Mouse (Mus musculus) spleen, adult 2 months (tissue): ENCODE results near the gene Smagp. TPM values are rescaled to one million over a fixed set of nuclear protein-coding genes. Genes with fewer than 3 reads are reported as not detected.
"Not testable (repeated sequence)": the region's sequence is repeated elsewhere in the genome, so short reads cannot be mapped to it uniquely, and the experiment has no call there.

ENCODE experiments used
- DNase-seq, 2 experiments: peaks; one replicate each; pipeline versions ENCODE4 v3.0.0 to v3.0.0-alpha.2; 2012 to 2021; ENCODE audit warnings: low spot score in 2 of 2, low read depth in 1 of 2
- H3K27ac ChIP-seq: fragments of 200-500 bp; 2 replicates; pipeline ENCODE4 v1.5.1; 2012; ENCODE audit warnings: low read length, inconsistent platforms; ENCODE audit not compliant: insufficient read depth
- H3K27me3 ChIP-seq: fragments of 200-500 bp; 2 replicates; pipeline ENCODE4 v1.6.1; 2012; ENCODE audit warnings: mild to moderate bottlenecking, moderate library complexity, low read length, inconsistent platforms; ENCODE audit not compliant: control insufficient read depth, insufficient read depth
- H3K36me3 ChIP-seq: fragments of 200-500 bp; 2 replicates; pipeline ENCODE4 v1.6.1; 2012; ENCODE audit warnings: mild to moderate bottlenecking, low read length, inconsistent platforms; ENCODE audit not compliant: control insufficient read depth, insufficient read depth
- H3K4me1 ChIP-seq: fragments of 200-500 bp; 2 replicates; pipeline ENCODE4 v1.6.1; 2011; ENCODE audit warnings: inconsistent platforms; ENCODE audit not compliant: control insufficient read depth, insufficient read depth, insufficient read length
- H3K4me3 ChIP-seq: fragments of 200-500 bp; 2 replicates; pipeline ENCODE4 v1.5.1; 2011; ENCODE audit warnings: mild to moderate bottlenecking, inconsistent platforms; ENCODE audit not compliant: insufficient read depth, insufficient read length; ENCODE audit errors: extremely low read depth
- CTCF ChIP-seq: fragments of 200-500 bp; IDR thresholded peaks from 2 replicates; pipeline ENCODE4 v1.5.1; 2011; ENCODE audit warnings: mild to moderate bottlenecking, inconsistent platforms; ENCODE audit not compliant: insufficient read depth, insufficient read length, insufficient replicate concordance; ENCODE audit errors: extremely low read depth
- POLR2A ChIP-seq: fragments of 200-500 bp; IDR thresholded peaks from 2 replicates; pipeline ENCODE4 v1.6.1; 2011; ENCODE audit warnings: low read depth, low read length, inconsistent platforms
- WGBS: fragments of 180-500 bp; shearing (Covaris S2); methylation state at CpG from one replicate; pipeline ENCODE4 v1.1.7; 2018; 5-methylcytosine and 5-hydroxymethylcytosine counted together
- polyA plus RNA-seq: library from polyadenylated mRNA; depleted of rRNA; stranded (reverse); fragments of >200 nt; gene quantifications from 2 replicates; pipeline ENCODE4 v1.2.3, GENCODE M21; 2012

Smagp gene
- polyA plus RNA-seq, 1 experiment = 29.2 TPM

DNA sequence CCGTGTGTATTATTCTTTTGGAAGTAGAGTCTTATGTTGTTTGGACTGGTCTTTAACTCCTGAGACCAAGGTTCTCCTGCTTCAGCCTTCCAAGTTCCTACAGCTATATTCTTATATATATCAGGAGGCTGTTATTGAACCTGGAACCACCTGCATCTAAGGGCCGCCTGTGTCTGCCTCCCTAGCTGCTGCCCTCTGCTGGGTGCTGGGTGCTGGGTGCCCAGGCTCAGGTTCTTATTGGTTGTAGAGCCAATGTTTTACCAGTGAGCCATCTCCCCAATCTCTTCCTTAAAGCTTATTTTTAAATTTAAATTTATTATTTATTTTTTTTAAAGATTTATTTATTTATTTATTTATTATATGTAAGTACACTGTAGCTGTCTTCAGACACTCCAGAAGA lies 24.3 kb downstream of the Smagp start:
- Histone ChIP-seq H3K36me3 (peaks cover 2% of the 10 kb centered on the region; the same call in 1 of the 2 replicates), H3K27me3 (0 out of 2 replicates have a peak, but pooled peaks cover 1% of the 10 kb centered on the region), H3K27ac (no peak overlapping the region), H3K4me1 (peaks cover 5% of the 10 kb centered on the region), H3K4me3 (no peak overlapping the region)
- TF ChIP-seq POLR2A (no peak), CTCF (peak; percentile 67)
- 57% methylated on average over 2 of the region's 2 CpGs for WGBS
- peak in 1 of 2 experiments; percentile 61 for DNase-seq

DNA sequence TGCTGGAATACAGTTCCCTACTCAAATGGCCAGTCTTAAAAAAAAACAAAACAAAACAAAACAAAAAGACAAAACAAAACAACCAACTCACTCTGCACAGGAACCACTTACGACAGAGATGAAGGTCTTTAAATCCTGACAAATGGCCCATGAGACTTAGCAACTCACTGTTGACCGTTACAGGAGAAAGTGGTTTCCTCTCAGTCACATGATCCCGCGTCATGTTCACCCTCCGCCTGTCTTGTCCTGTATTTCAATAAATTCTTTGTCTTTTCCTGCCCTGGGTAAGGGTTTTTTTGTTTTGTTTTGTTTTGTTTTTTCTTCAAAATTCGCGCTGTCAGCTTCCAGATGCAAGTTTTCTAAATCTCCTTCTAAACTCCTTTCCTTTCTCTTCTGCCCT lies 24.8 kb downstream of the Smagp start:
- TF ChIP-seq POLR2A (no peak), CTCF (no peak)
- 60% methylated on average over 7 of the region's 7 CpGs for WGBS
- peaks cover under 1% of the 10 kb centered on the region; the same call in 1 of the 2 replicates for H3K36me3 ChIP-seq
- no peak overlapping the region for H3K4me3 ChIP-seq
- peaks cover 5% of the 10 kb centered on the region for H3K4me1 ChIP-seq
- no peak overlapping the region for H3K27ac ChIP-seq
- H3K27me3 ChIP-seq = 0 out of 2 replicates have a peak, but pooled peaks cover 2% of the 10 kb centered on the region
- no peak for DNase-seq

DNA sequence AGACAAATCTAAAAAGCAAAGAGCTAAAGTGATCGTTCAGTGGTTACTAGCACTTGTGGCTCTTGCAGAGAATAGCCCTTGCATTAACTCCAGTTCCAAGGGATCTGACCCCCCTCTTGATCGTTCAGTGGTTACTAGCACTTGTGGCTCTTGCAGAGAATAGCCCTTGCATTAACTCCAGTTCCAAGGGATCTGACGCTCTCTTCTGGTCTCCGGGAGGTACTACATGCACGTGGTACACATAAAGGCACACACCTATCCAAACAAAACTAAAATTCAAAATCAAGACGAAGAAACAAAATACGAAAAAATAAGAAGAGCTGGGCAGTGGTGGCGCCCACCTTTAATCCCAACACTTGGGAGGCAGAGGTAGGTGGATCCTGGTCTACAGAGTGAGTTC lies 30.1 kb downstream of the Smagp start:
- not testable (repeated sequence) for DNase-seq

DNA sequence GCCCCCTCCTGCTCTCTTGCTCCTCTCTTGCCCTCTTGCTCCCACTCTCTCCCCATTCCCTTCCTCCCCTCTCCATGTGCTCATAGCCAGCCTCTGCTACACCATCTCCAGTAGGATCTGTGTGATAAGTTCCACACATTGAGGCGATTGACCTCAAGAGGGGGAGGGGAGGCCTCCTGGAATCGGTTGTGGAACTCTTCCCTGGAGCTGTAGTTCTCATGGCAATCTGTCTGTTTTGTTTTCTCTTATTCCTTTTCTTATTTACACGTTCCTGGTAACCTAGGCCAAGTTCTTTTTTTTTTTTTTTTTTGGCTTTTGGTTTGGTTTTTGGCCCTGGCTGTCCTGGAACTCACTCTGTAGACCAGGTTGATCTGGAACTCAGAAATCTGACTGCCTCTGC lies 35.1 kb downstream of the Smagp start:
- Histone ChIP-seq H3K36me3 (no peaks in the 10 kb centered on the region), H3K27ac (no peak overlapping the region), H3K27me3 (no peaks in the 10 kb centered on the region), H3K4me3 (no peak overlapping the region), H3K4me1 (peaks cover 7% of the 10 kb centered on the region)
- 77% methylated on average over 3 of the region's 3 CpGs for WGBS
- TF ChIP-seq POLR2A = no peak
- TF ChIP-seq CTCF = no peak
- no peak for DNase-seq

More for the DNA sequence above, 30.1 kb downstream of the Smagp start:
- H3K27ac ChIP-seq, H3K36me3 ChIP-seq, H3K27me3 ChIP-seq, H3K4me3 ChIP-seq, H3K4me1 ChIP-seq: not testable (repeated sequence)
- 93% methylated on average over 8 of the region's 8 CpGs for whole genome bisulfite sequencing

DNA sequence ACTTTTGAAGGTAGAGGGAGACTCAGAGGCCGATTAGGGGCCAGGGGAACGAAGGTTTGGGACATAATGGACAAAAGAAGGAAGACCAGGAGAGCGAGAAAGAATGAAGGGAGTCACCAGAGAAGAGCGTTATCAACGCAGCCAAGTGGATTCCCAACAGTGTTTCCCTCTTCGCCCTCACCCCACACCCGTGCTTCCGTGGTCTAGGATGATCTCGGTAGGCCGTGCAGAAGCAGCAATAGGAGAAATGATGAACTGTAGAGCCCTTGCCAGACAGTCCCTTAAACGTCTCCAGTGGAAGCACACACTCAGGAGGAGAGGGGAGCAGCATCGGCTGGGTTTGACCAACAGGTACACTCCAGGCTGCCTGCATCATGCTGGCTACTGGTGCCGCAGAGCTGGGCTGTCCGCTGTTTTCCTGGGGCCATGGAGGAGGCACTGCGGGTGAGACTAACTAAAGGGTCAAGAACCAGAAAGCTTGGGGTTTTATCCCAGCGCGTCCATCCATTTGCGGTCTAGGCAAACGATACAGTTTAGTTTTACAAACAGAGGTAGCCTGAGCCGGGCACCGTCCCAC lies 36.0 kb downstream of the Smagp start:
- H3K4me1 ChIP-seq = peaks cover 7% of the 10 kb centered on the region
- 58% methylated on average over 21 of the region's 21 CpGs for WGBS
- H3K27me3 ChIP-seq = no peaks in the 10 kb centered on the region
- H3K27ac ChIP-seq = no peak overlapping the region
- TF ChIP-seq POLR2A (no peak), CTCF (no peak)
- H3K36me3 ChIP-seq = no peaks in the 10 kb centered on the region
- H3K4me3 ChIP-seq = no peak overlapping the region
- DNase-seq = no peak

DNA sequence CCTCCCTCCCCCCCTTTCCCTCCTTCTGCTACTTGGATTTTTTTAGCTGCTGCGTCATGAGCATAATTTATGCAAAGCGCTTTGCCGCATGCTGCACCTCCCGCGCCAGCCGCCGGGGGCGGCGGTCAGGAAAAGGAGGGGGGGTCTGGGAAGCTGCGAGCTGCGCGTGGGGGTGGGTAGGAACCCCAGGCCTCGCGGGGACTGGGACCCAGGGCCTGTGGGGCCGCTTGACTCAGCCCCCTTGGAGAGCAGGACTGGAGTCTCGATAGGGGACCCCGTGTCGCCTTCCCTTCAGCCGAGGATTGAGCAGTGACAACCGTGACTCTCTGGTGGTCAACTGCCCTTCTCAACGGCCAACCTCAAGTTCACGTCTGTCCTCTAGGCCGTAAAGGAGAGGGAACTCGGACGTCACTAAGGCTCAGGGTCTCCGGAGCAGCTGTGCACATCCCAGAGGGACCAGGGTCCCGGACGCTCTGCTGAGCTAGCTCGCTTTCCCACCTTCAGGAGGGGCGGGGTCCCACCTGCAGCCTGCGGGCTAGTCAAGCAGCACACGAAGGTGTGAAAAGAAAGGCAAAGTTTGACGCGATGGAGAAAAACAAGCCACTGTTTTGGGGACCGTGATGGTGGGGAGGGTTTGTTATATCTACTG lies 36.6 kb downstream of the Smagp start:
- peak in 1 of 2 experiments; percentile 73 for DNase-seq
- Histone ChIP-seq H3K27me3 (no peaks in the 10 kb centered on the region), H3K4me3 (peak overlapping the region; percentile 78), H3K36me3 (no peaks in the 10 kb centered on the region), H3K27ac (peak overlapping the region; percentile 19; the same call in 1 of the 2 replicates), H3K4me1 (peaks cover 7% of the 10 kb centered on the region)
- WGBS = 3% methylated on average over 35 of the region's 35 CpGs
- no peak for TF ChIP-seq POLR2A
- peak; percentile 44; the same call in 1 of the 2 replicates for TF ChIP-seq CTCF

DNA sequence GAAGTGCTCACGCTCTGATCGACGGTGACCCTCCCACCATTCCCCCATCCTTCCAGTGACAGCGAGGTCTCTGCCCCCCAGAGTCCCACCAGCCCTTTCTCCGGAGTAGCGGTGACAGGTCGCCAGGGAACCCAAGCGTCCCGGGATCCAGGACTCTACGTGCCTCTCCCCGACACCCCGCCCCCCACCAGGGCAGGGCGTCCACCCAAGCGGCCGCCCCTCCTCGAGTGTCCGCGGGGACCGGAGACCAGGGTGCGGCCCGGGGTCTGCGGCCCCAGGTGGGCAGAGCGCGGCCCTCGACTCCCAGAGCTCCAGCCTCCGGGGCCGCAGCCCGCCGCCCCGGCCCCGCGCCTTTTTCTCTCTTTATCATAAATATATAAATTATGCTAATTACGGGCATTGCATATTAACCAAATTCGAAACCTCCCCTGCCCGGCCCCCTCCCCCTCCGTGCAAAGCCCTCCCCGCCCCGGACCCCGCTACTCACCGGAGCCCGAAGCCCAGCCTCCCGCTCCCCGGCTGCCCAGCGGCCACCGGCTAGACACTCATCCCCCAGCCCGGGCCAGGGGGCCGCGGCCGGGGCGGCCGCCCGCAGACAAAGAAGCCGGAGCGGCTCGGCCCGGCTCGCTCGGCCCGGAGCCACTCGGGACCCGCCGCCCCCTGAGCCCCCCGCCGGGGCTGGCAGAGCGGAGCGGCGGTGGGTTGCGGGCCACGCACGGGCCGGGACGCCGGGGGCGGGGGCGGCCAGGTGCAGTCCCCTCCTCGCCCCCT lies 37.3 kb downstream of the Smagp start, which contains the start of gene Pou6f1:
Gene Pou6f1 (minus strand): TSS at position 709 of the 771 bp plus-strand sequence.
- H3K4me1 ChIP-seq = peaks cover 7% of the 10 kb centered on the region
- peak within 1 kb of the TSS; percentile 78 for H3K4me3 ChIP-seq
- peak within 1 kb of the TSS; percentile 71 for H3K27ac ChIP-seq
- DNase-seq = peak in 1 of 2 experiments; percentile 39
- no peaks in the 10 kb centered on the region for H3K36me3 ChIP-seq
- TF ChIP-seq CTCF (no peak), POLR2A (no peak)
- no peaks in the 10 kb centered on the region for H3K27me3 ChIP-seq
- 1% methylated on average over 56 of the region's 76 CpGs for WGBS
